Mouse (Mus musculus) left cerebral cortex, adult 2 months (tissue): ENCODE measurements around the gene Cldn10. TPM values are rescaled to one million over a fixed set of nuclear protein-coding genes. Genes with fewer than 3 reads are reported as not detected.
"Not testable (repeated sequence)": the region's sequence is repeated elsewhere in the genome, so short reads cannot be mapped to it uniquely, and the experiment has no call there.

Experiments used
- DNase-seq, 2 experiments: peaks; one replicate each; pipeline ENCODE4 v3.0.0; 2021 to 2022; ENCODE audit warnings: low spot score in 2 of 2, mixed read lengths in 1 of 2; ENCODE audit errors: extremely low spot score in 1 of 2
- H3K27ac ChIP-seq: fragments of 200-600 bp; 2 replicates; pipeline ENCODE4 v1.8.1; 2022
- H3K4me3 ChIP-seq: fragments of 200-600 bp; 2 replicates; pipeline ENCODE4 v1.8.1; 2022
- CTCF ChIP-seq: fragments of 200-600 bp; IDR thresholded peaks from 2 replicates; pipeline ENCODE4 v1.8.1; 2022; ENCODE audit warnings: antibody characterized with exemption, mild to moderate bottlenecking, moderate library complexity
- intact Hi-C: fragments of 180-260 bp; cut with DNase I; formaldehyde crosslinking; loops from one replicate; pipeline ENCODE4 v1.15.1; 2025
- total RNA-seq, 2 experiments: library from RNA; stranded (reverse); gene quantifications; 2 replicates each; pipeline ENCODE4 v1.2.3; 2021

Gene Cldn10
- total RNA-seq, 2 experiments from 2014 or later = 25.8 to 25.9 TPM

DNA sequence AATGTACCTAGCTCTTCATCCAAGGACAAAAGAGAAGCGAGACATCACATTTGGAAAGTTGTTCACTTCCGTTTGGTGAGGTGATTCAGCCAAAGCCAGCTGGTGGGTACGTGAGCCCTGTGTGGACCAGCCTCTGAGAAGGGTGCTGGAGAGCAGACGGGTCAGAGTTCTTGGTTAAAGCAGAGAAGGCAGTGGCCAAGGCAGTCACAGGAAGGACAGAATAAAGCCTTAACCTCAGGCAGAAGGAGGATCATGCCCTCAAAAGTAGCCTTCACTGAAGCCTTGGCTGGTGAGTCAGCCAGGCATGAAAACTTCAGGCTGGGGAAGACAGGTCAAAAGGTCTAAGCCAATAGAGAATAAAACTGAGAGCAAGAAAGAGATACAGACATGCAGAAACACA, 22.0 kb downstream of the Cldn10 start:
- Histone ChIP-seq H3K27ac (no peak overlapping the region), H3K4me3 (no peak overlapping the region)
- no peak for TF ChIP-seq CTCF
- intact Hi-C loops = no loop called here
- no peak for DNase-seq

DNA sequence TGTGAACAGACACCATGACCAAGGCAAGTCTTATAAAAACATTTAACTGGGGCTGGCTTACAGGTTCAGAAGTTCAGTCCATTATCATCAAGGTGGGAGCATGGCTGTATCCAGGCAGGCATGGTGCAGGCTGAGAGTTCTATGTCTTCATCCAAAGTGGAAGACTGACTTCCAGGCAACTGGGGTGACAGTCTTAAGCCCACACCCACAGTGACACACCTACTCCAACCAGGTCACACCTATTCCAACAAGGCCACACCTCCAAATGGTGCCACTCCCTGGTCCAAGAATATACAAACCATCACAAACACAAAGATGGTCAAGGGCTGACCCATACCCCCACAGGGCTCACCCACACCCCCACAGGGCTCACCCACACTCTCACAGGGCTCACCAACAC, 23.5 kb downstream of the Cldn10 start:
- H3K4me3 ChIP-seq, DNase-seq, intact Hi-C loops, H3K27ac ChIP-seq: not testable (repeated sequence)

DNA sequence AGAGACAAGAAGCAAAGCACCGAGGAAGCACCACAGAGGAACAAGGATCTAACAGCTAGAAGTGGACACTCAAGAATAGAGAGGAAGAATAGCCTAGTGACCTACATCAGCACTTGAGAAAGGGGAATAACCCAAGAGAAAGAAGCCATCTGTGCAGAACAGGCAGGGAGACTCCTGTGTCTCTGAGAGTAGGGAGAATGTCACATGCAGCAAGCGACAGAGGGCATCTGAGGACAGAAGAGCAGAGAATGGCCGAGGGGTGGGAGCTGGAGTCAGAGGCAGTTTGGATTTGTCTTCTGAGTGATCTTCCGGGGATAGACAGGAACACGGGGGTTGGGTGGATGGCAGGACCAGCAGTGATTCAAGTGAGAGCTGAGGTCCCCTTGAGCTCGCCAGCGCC, 25.4 kb downstream of the Cldn10 start:
- intact Hi-C loops = no loop called here
- TF ChIP-seq CTCF = no peak
- no peak for DNase-seq
- no peak overlapping the region for H3K4me3 ChIP-seq
- H3K27ac ChIP-seq = no peak overlapping the region

DNA sequence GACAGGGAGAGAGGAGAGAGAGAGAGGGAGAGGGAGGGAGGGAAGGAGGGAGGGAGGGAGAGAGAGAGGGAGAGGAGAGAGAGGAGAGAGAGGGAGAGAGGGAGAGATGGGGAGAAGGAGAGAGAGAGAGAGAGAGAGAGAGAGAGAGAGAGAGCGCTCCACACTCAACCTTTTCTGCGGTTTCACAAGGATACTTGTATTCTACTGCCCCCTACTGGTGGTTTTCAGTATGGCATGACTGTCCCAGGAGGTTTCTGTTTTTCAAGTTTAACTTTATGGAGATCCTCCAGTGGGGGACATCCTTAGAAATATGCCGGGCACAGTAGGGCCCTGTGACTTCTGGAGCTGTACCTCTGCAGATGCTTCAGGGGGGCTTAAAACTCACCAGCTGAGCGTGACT, 28.8 kb downstream of the Cldn10 start:
- H3K27ac ChIP-seq = no peak overlapping the region
- TF ChIP-seq CTCF = peak; percentile 74
- DNase-seq = peak in 1 of 2 experiments; percentile 48
- intact Hi-C loops = loop anchor here (2.0 kb wide), 2 partner anchors 48 to 200 kb away; no protein-coding TSS in a partner anchor
- no peak overlapping the region for H3K4me3 ChIP-seq

DNA sequence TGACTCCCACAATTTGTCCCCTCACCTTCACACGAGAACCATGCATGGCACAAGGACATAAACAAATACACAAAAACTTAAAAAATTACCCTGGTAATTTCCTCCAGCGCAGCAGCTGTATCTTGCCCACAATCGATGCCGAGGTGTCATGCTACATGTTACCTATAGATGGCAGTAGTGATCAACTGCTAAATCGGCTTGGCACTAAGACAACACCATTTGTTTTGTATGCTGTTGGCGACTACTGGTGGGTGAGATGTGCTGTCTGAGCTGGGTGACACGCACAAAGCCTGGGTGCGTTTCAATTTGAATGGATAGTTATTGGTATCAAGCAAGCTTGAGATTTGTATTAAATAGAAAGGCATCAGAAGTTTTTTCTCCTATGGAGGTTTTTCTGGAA, 32.4 kb downstream of the Cldn10 start:
- TF ChIP-seq CTCF = peak; percentile 97
- Histone ChIP-seq H3K4me3 (no peak overlapping the region), H3K27ac (no peak overlapping the region)
- intact Hi-C loops = loop anchor here (5.0 kb wide), 3 partner anchors 72 to 207 kb away; no protein-coding TSS in a partner anchor
- DNase-seq = peak; percentile 52 to 65

DNA sequence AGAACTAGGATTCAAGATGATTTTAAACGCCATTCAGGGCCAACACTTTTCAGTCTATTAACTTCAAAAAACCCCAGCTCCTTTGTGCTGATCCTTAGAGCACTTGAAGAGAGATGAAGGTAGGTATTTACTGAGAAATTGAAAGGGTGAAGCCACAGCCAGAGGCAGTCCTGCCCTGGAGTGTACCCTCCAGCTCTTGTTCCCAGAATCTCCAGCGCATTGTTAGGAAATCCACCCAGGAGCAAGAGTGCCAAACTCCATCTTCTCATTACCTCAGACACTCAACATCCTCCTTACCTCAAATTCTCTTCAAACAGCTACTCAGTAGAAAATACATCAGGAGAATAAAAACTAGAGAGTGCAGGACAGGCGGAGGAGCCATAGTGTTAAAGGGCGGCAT, 35.1 kb downstream of the Cldn10 start:
- no peak overlapping the region for H3K4me3 ChIP-seq
- H3K27ac ChIP-seq = no peak overlapping the region
- TF ChIP-seq CTCF = no peak
- DNase-seq = no peak
- intact Hi-C loops = loop anchor here (5.0 kb wide), 3 partner anchors 69 to 204 kb away; no protein-coding TSS in a partner anchor

DNA sequence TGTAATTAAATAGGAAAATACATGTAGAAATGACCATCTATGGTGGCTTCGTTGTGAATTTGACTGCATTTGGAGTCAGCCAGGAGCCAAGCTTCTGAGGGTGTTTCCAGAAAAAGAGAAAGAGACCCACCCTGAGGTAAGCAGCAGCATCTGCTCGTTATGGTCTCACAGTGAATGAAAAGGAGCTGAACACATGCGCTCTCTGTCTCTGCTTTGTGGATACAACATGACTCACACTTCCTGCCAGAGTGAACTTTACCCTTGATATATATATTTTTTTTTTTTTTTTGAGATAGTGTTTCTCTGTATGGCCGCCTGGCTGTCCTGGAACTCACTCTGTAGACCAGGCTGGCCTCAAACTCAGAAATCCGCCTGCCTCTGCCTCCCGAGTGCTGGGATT, 35.6 kb downstream of the Cldn10 start:
- no peak for DNase-seq
- H3K27ac ChIP-seq = no peak overlapping the region
- intact Hi-C loops = loop anchor here (5.0 kb wide), 3 partner anchors 69 to 204 kb away; no protein-coding TSS in a partner anchor
- no peak overlapping the region for H3K4me3 ChIP-seq
- no peak for TF ChIP-seq CTCF

DNA sequence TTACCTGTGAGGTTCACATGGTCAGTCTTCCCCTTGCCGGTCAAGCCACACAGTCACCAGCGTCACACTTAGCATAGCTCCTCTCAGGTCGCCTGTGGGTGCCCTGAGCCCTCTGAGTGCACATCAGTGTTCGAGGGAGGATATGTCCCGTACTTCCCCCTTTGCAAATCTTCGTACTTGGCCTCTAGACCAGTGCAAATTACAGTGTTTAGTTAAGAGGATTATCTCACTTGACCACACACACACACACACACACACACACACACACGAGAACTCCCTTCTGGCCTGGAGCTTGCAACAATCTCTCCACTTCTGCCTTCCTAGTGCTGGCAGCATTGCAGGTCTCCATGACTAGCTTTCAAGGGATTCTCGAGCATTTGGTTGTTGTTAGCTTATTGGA, 38.6 kb downstream of the Cldn10 start:
- intact Hi-C loops = no loop called here
- DNase-seq = no peak
- no peak overlapping the region for H3K27ac ChIP-seq
- H3K4me3 ChIP-seq = no peak overlapping the region
- no peak for TF ChIP-seq CTCF

DNA sequence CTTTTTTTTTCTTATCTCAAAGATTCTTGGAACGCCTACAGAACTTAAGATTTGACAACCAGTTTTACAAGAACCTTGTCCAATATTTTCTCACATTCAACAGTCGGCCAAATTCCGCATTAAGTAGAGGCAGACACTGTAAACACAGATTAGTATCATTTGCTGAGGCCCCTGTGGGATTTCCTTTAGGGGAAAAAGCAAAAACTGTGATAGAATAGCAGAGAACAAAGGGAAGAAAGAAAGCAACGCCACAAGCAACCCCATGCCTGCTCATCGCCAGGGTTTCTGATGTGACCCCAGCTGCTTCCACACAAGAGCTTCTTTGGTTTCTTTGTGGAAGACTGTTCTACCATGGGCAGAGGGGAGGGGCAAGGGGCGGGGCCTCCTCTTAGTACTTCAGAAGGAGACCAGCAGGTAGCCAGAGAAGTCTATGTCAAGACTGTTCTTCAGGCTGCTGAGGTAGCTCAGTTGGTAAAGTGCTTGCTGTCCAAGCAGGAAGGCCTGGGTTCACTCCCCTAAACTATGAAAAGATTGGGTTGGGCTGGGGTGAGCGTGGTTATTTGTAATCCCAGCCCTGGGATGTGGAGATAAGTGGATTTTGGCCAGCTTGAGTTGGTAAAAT, 39.7 kb downstream of the Cldn10 start:
- no peak for DNase-seq
- intact Hi-C loops = no loop called here
- no peak for TF ChIP-seq CTCF
- Histone ChIP-seq H3K27ac (no peak overlapping the region), H3K4me3 (no peak overlapping the region)

DNA sequence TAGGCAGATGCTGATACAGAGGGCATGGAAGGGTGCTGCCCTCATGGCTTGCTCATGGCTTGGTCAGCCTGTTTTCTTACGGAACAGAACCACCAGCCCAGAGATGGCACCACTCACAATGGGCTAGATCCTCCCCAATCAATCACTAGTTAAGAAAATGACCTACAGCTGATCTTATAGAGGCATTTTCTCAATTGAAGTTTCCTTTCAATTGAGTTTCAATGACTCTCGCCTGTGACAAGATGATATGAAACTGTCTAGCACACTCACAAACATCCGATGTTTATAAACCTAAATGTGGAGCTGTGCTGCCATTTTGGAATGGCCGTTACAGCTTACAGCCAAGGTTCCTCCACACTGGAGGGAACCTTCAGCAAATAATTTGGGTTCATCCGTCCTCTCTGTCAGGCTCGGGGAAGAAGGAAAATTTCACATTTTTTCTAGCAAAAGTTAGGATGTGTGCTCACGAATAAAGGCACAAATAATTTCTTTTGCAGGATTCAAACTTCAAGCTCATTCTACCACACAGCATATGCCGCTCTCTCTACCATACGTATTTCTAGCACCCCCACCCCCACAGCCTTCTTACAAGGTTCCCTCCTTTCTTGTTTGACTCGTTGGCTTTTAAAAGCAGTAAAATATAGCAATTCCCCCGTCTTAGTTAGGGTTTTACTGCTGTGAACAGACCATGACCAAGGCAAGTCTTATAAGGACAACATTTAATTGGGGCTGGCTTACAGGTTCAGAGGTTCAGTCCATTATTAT, 41.8 kb downstream of the Cldn10 start:
- intact Hi-C loops = no loop called here
- no peak for TF ChIP-seq CTCF
- Histone ChIP-seq H3K4me3 (no peak overlapping the region), H3K27ac (no peak overlapping the region)
- DNase-seq = peak in 1 of 2 experiments; percentile 22

DNA sequence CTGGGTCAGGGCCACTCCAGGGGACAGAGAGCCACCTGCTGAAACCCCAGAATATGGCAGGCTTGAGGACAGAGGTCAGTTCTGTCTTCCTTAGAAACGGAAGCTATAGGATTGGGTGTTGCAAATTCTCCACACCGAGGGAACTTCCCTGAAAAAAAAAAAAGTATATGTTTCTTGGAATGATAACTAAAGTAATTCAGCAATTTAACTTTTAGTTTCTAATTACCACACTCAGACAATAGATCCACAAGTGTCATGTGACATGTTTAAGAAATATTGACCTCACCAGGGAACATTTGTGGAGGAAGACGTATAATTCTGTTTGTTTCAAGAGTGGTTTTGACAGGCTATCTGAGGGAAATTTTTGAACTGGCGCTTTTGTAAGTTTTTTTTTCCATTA, 43.9 kb downstream of the Cldn10 start:
- H3K27ac ChIP-seq = no peak overlapping the region
- intact Hi-C loops = no loop called here
- H3K4me3 ChIP-seq = no peak overlapping the region
- no peak for TF ChIP-seq CTCF
- DNase-seq = no peak

DNA sequence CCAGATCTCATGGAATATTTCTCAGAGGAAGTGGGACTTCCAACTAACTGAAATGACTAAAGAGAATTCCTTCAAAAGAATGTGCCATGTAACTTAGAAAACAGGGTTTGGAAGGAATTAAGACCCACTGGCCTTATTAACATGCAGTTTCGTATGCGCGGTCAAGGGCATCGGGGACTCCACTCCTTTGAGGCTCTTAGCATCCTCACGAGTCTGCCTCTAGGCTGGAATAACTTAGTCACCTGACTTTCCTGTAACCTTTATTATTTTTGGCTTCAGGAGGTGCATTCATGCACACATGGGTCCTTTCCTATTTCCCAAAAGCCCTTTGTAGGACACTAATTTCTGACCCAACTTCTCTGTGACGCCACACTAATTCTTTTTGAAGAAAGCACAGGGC, 45.5 kb downstream of the Cldn10 start:
- H3K4me3 ChIP-seq = no peak overlapping the region

More for the DNA sequence above, 45.5 kb downstream of the Cldn10 start:
- no peak overlapping the region for H3K27ac ChIP-seq
- TF ChIP-seq CTCF = no peak
- no peak for DNase-seq
- intact Hi-C loops = no loop called here
